Mouse (Mus musculus) left cerebral cortex, adult 8-10 months (tissue): ENCODE results near the gene Chst13. TPM values are rescaled to one million over a fixed set of nuclear protein-coding genes. Genes with fewer than 3 reads are reported as not detected.
A peak's percentile ranks its signal among the peaks of the same experiment; 100 is the strongest.

ENCODE experiments used
- DNase-seq, 2 experiments: peaks; one replicate each; pipeline ENCODE4 v3.0.0; 2022; ENCODE audit warnings: low spot score in 2 of 2
- total RNA-seq, 4 experiments: library from RNA; stranded (reverse); gene quantifications; 2 replicates each; pipeline ENCODE4 v1.2.4; 2022

The Chst13 gene
- under 1 TPM in 1 of 4 experiments, not detected in 3; 0.22 TPM for total RNA-seq

- DNase-seq = no peak
These were observed at the start of gene Chst13 for GRCm38 (mm10) chr6:90324991-90325390. TSS of gene Chst13 (minus strand) at chr6:90325185.

- DNase-seq = no peak
These were observed 49.7 kb upstream of the Chst13 start for GRCm38 (mm10) chr6:90374647-90375046.

GRCm38 (mm10) chr6:90369725-90370553, 45.0 kb upstream of the Chst13 start:
- peak; percentile 28 to 39 for DNase-seq

GRCm38 (mm10) chr6:90368976-90369724, 44.2 kb upstream of the Chst13 start, which contains the start of gene Zxdc:
TSS of gene Zxdc (plus strand) at chr6:90369492.
- DNase-seq = peak; percentile 99 to 100

GRCm38 (mm10) chr6:90363301-90363700, 38.3 kb upstream of the Chst13 start:
- DNase-seq = no peak

GRCm38 (mm10) chr6:90360922-90361614, 36.1 kb upstream of the Chst13 start:
- DNase-seq = no peak

- DNase-seq = no peak
These were observed 35.2 kb upstream of the Chst13 start for GRCm38 (mm10) chr6:90360024-90360781.

- DNase-seq = no peak
These were observed 34.5 kb upstream of the Chst13 start for GRCm38 (mm10) chr6:90359445-90359844.

- DNase-seq = no peak
These were observed 33.2 kb upstream of the Chst13 start for GRCm38 (mm10) chr6:90358142-90358541.

GRCm38 (mm10) chr6:90350011-90350410, 25.0 kb upstream of the Chst13 start:
- no peak for DNase-seq

GRCm38 (mm10) chr6:90348500-90348899, 23.5 kb upstream of the Chst13 start:
- no peak for DNase-seq

- no peak for DNase-seq
These were observed 22.2 kb upstream of the Chst13 start for GRCm38 (mm10) chr6:90347183-90347582.

GRCm38 (mm10) chr6:90342343-90342742, 17.4 kb upstream of the Chst13 start:
- DNase-seq = no peak

GRCm38 (mm10) chr6:90334244-90334643, 9.3 kb upstream of the Chst13 start:
- no peak for DNase-seq

GRCm38 (mm10) chr6:90332561-90333425, 7.8 kb upstream of the Chst13 start, which contains the start of gene Uroc1:
TSS of gene Uroc1 (plus strand) at chr6:90333284.
- no peak for DNase-seq

GRCm38 (mm10) chr6:90329953-90330352, 5.0 kb upstream of the Chst13 start:
- peak; percentile 5 to 52 for DNase-seq

GRCm38 (mm10) chr6:90327670-90328069, 2.7 kb upstream of the Chst13 start:
- DNase-seq = peak in 1 of 2 experiments; percentile 12

- no peak for DNase-seq
These were observed 522 bp downstream of the Chst13 start for GRCm38 (mm10) chr6:90324463-90324862.

GRCm38 (mm10) chr6:90324026-90324425, 959 bp downstream of the Chst13 start:
- DNase-seq = no peak

- DNase-seq = no peak
These were observed 3.2 kb downstream of the Chst13 start for GRCm38 (mm10) chr6:90321811-90322210.
